Mouse (Mus musculus) forebrain, embryonic 13.5 days (tissue): ENCODE measurements around the gene Ccdc121. TPM values are rescaled to one million over a fixed set of nuclear protein-coding genes. Genes with fewer than 3 reads are reported as not detected.

Source experiments
- ATAC-seq: fragments of 200-750 bp; cut with Nextera tagmentation; 2 replicates; pipeline ENCODE4 v1.8.0; 2017
- H3K27ac ChIP-seq: fragments of 300-500 bp; sonication (generic); 2 replicates; pipeline ENCODE4 v1.5.1; 2015; ENCODE audit warnings: inconsistent platforms, mild to moderate bottlenecking, moderate library complexity
- H3K27me3 ChIP-seq: fragments of 300-500 bp; sonication (generic); 2 replicates; pipeline ENCODE4 v1.6.1; 2015; ENCODE audit warnings: mild to moderate bottlenecking, inconsistent platforms
- H3K36me3 ChIP-seq: fragments of 300-500 bp; sonication (generic); 2 replicates; pipeline ENCODE4 v1.6.1; 2015; ENCODE audit warnings: mild to moderate bottlenecking, inconsistent platforms; ENCODE audit not compliant: poor library complexity, severe bottlenecking
- H3K4me1 ChIP-seq: fragments of 300-500 bp; sonication (generic); 2 replicates; pipeline ENCODE4 v1.6.1; 2015; ENCODE audit warnings: inconsistent platforms
- H3K4me2 ChIP-seq: fragments of 300-500 bp; sonication (generic); 2 replicates; pipeline ENCODE4 v1.6.1; 2015; ENCODE audit warnings: inconsistent platforms, mild to moderate bottlenecking, moderate library complexity
- H3K4me3 ChIP-seq: fragments of 300-500 bp; sonication (generic); 2 replicates; pipeline ENCODE4 v1.5.1; 2015; ENCODE audit warnings: mild to moderate bottlenecking, inconsistent platforms
- H3K9ac ChIP-seq: fragments of 300-500 bp; sonication (generic); 2 replicates; pipeline ENCODE4 v1.6.1; 2015; ENCODE audit warnings: mild to moderate bottlenecking, inconsistent platforms
- H3K9me3 ChIP-seq: fragments of 300-500 bp; sonication (generic); replicated peaks from 2 replicates; pipeline ENCODE4 v1.6.1; 2016; ENCODE audit warnings: inconsistent platforms
- WGBS: fragments of 180-500 bp; shearing (Covaris S2); methylation state at CpG from one replicate; pipeline ENCODE4 v1.1.7; 2015; 5-methylcytosine and 5-hydroxymethylcytosine counted together
- polyA plus RNA-seq: library from polyadenylated mRNA; unstranded; fragments of >200 nt; fragmentation: Nextera tagmentation; extraction: Ambion mirVana; gene quantifications from 2 replicates; pipeline ENCODE4 v1.2.1, GENCODE M21; 2015

The Ccdc121 gene
- polyA plus RNA-seq, 1 experiment from 2014 or later = not detected

DNA sequence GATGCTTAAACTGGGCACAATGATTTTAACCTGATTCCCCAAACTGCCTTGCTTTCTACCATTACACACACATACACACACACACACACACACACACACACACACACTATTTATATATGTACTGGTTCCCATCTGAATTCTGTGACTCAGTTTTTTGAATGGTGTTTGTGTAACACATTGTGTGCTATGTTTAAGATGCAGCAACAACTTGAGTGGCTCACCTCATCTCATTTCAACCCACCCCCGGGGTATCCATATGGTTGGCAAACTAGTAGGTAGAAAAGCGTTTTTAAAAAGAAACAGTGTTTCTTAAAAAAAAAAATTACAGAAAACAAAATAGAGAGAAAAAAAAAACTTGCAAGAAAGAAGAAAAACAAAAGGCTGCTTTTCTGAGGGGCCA lies 51.0 kb downstream of the Ccdc121 start:
- Histone ChIP-seq H3K36me3 (no peaks in the 10 kb centered on the region), H3K4me1 (no peaks in the 10 kb centered on the region; the same call in 1 of the 2 replicates), H3K4me3 (no peak overlapping the region), H3K9me3 (no peaks in the 10 kb centered on the region), H3K27ac (no peak overlapping the region), H3K27me3 (no peaks in the 10 kb centered on the region), H3K4me2 (no peak overlapping the region), H3K9ac (no peak overlapping the region)
- 74% methylated on average over 2 of the region's 2 CpGs for WGBS
- ATAC-seq = no peak

Other genes starting within 250 kb of the Ccdc121 start
- gene Cnih3, start 158.8 kb downstream of the Ccdc121 start, polyA plus RNA-seq = 9.2 and 9.8 TPM in 2 replicates
- gene Dnah14, start 65.1 kb upstream of the Ccdc121 start, polyA plus RNA-seq = 1.4 and 2.0 TPM in 2 replicates